Mouse (Mus musculus) lung, postnatal 36 days (tissue): Measurements from ENCODE around the gene Tssk4.

Experiments
- DNase-seq: peaks from one replicate; pipeline ENCODE4 v3.0.0; 2022; ENCODE audit warnings: mixed read lengths

Gene Tssk4

GRCm38 (mm10) chr14:55649884-55650283 lies at the start of gene Tssk4:
Gene Tssk4 (plus strand): TSS chr14:55650184.
- no peak for DNase-seq

DNA sequence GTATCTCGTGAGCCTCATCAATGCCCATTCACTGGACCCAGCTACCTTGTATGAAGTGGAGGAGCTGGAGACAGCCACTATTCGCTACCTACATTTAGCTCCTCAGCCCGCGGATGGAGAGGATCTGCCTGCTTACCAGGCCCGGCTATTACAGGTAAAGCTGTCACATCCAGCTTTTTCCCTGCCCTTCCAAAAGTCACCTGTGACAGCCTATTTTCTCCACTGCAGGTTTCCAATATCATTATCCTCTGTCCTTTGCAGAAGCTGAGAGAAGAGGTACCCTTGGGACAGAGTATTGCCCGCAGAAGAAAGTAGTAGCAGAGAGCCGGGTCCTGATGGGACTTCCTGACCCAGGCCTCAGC lies 46.7 kb upstream of the Tssk4 start, which contains the start of gene Irf9:
TSS of gene Irf9 (plus strand) at position 301 of the 362 bp plus-strand sequence.
- no peak for DNase-seq

DNA sequence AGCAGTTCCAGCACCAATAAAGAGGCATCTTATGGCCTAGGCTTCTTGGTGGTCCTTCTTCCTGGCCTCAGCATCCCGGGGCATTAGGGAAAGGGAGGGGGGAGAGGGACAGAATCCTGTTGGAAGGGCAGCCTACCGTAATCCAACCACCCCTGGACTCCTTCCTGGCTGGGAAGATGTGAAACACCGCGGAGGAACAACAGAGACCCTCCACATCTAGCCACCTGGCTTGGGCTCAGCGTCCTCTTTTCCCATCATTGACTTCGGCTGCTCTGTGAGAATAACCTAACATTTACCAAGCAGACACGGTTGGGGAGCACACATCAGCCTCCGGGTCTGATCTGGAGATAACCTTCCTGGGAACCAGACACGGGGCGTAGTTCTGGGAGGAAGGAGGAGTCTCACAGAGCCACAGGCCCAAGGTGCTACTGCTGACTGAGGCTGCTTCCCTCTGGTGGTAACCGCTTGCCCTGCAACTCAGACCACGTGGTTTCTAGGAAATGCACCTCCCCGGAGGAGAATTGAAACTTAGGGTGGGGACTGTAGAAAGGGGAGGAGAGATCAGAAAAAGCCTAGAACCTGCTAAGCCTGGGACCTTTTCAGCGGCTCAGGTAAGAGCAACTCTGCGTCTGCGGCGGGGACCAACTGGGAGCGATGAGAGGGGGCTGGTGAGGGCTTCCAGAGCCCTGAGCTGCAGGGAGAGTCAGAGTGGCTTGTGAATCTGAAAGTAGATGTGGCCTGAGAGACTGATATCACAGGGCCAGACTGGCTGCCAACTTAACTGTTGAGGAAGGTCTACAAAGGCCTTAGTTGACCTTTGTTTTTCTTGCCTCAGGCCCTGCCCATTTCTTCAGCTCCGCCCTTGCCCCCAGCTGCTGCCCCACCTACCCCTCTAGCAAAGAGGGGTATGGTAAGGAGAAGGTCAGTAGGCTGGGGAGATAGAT lies 46.1 kb upstream of the Tssk4 start:
- DNase-seq: peak; percentile 98

DNA sequence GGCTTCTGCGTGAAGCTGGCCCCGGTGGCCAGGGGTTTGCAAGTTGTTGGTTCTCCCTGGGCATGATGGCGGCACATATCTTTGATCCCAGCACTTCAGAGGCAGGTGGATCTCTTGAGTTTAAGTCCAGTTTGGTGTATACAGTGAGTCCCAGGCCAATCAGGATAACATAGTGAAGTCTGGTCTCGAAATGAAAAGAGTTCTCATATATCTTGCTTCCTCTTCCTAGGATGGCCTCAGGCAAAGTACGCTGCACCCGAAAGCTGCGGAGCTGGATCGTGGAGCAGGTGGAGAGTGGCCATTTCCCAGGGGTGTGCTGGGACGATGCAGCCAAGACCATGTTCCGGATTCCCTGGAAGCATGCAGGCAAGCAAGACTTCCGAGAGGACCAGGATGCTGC lies 45.2 kb upstream of the Tssk4 start:
- DNase-seq: no peak

DNA sequence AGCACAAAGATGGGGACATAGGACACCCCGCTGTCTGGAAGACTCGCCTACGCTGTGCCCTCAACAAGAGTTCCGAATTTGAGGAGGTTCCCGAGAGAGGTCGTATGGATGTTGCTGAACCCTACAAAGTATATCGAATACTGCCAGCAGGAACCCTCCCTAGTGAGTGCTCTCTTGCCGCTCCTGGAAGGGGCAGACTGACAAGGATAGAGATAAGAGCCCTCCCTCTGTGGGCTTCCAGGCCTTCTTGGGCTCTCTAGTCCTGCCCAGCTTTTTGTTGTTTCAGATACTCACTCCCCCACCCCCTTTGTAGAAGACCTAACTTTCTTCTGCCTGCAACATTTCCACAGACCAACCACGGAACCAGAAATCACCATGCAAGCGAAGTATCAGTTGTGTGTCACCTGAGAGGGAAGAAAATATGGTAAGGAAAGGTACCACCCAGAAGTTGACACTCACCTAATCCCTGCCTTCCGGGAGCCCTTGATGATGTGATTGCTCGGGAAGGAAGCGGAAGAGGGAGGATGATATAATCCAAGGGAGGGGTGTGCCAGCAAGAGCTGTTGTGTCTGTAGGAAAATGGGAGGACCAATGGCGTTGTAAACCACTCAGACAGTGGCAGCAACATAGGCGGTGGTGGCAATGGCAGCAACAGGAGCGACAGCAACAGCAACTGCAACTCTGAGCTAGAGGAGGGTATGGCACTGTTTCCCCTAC lies 44.1 kb upstream of the Tssk4 start:
- DNase-seq: no peak

DNA sequence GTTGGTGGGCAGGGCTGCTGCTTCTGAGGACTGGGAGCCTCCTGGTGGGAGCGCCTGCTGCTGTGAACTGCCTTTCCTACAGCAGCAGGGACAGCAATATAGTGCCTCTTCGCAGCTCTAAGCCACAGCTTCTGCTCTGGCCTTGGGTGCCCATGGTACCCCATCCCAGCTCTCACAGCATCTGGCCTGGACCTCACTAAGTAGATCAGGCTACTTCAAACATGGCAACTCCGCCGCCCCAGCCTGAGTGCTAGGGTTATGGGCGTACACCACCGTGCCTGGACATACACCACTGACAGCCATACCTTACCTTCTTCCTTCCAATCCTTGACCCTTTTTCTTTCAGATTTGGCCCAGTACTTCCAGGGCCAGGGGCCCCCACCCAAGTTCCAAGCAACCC lies 41.6 kb upstream of the Tssk4 start:
- DNase-seq: no peak

DNA sequence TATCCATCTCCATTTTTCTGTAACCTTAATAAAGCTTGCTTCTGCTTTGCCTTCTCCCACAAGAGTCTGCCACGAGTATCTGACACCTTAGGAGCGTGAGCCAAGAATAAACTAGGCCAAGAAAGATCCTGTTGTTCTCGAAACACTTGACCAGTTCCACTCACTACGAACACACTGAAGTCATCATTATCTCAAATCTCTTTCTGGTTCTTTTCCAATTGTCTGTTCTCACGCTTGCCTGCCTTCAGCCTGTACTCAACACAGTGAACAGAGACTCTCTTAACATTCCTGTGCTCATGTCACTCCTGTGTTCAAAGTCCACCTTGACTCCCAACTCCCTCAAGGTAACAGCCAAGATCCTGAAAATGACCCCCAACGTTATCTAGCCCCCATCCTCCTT lies 36.6 kb upstream of the Tssk4 start:
- no peak for DNase-seq

GRCm38 (mm10) chr14:55614565-55615178 lies 35.3 kb upstream of the Tssk4 start:
- no peak for DNase-seq

DNA sequence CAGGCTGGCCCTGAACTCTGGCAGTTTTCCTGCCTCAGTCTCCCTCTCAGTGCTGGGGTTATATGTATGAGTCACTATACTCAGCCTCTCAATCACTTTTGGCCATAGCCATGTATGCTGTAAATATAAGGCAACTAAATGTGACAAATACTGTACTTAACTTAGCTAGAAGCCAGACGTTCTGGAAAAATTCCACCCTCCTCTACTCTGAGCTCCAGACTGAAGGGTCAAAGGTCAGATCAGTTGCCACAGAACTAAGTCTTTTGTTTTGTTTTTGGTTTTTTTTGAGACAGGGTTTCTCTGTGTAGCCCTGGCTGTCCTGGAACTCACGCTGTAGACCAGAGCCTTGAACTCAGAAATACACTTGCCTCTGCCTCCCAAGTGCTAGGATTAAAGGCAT lies 34.1 kb upstream of the Tssk4 start:
- no peak for DNase-seq

- DNase-seq: no peak
Measured at GRCm38 (mm10) chr14:55616844-55617243, 33.1 kb upstream of the Tssk4 start.

DNA sequence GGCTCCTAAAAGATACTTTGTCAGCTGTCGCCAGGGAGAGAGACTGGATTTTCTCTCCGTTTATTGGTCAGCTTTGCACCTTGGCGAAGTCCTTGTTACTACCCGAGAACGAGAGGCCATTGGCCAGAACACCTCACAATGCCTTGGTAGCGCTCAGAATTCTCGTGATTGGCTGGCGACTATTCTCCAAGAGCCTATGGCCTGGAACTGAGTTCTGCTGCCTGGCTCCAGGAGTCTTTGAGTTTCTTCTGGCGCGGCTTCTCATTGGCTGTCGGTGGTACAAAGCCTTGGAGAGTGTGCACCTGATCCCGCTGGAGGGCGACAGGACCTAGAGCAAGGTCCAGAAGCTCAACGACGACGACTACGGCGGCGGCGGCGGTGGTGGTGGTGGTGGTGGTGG lies 32.2 kb upstream of the Tssk4 start, which contains the start of gene Rec8:
TSS of gene Rec8 (plus strand) at position 216 of the 400 bp plus-strand sequence.
- peak; percentile 57 for DNase-seq

DNA sequence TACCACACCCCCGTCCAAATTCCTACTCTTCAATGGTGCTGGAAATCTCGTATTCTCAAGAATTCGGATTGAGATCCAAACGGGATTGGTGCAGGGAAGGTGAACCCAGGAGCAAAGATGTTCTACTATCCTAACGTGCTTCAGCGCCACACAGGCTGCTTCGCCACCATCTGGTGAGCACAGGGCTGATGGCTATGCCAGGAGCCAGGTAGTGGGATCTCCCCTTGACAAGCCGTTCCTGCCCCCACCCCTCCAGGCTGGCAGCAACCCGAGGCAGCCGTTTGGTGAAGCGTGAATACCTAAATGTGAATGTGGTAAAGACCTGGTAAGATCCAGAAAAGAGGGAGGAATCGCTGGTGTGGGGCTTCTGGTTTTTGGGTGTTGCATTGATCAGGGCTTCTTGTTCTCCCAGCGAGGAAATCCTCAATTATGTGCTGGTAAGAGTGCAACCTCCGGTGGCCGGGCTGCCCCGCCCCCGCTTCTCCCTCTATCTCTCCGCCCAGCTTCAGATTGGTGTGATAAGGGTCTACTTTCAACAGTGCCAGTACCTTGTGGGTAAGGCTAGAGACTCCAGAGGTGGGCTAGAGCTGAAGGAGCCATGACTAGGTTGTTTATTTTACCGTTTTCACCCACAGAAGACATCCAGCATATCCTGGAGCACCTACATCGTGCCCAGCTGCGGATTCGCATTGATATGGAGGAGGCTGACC lies 31.3 kb upstream of the Tssk4 start:
- no peak for DNase-seq

DNA sequence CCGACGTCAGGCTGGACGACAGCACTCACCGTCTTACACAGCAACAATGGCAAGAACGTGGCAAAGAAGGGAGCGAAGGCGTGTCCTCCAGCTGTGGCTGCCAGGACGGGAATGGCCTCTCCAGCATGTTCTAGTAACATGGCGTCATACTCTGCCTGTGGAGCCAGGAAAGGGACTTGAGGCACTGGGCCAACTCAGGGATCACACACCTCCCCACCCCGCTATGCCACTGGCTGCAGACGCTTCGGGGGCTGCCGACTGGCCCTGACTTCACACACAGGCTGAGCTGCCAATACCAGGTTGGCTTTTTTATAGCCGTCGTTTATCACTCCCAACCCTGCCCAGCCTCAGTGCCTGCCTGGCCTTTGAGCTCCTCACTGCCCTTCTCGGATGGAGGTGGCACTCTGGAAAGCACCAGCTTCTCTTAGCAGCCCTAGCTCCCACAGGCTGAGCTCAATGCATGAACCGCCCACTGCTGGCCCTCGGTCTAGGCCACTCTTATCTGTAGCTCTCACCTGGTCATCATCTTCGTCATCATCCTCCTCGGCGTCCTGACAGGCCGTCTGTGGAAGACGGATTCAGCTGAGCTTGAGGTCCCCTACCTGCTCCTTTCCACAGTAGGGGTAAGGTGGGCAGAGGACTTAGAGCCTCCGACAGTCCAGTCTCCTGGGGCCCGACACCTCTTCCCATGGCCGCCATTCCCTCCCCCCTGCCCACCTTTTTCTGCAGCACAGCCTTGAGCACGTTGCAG lies 21.7 kb upstream of the Tssk4 start:
- DNase-seq: no peak

DNA sequence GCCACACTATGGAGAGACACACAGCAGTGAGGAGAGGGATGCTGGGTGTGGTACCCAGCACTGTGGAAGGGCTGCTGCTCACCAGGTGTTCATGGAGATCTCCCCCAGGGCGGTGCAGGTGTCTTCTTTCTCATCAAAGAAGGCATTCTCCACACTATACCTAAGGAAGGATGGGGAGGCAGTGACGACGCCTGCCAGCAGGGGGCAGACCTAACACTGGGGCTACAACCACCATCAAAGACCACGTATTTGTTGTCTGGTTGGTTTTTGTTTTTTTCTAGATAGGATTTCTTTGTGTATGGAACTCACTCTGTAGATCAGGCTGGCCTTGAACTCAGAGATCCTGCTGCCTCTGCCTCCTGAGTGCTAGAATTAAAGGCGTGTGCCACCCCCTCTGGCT lies 20.7 kb upstream of the Tssk4 start:
- DNase-seq: peak; percentile 76

GRCm38 (mm10) chr14:55634874-55635522 lies 15.0 kb upstream of the Tssk4 start:
- peak; percentile 18 for DNase-seq

GRCm38 (mm10) chr14:55635523-55636007 lies 14.4 kb upstream of the Tssk4 start, which contains the start of gene Ipo4:
Gene Ipo4 (minus strand): TSS chr14:55635957.
- DNase-seq: peak; percentile 95

- no peak for DNase-seq
Measured at GRCm38 (mm10) chr14:55637795-55638194, 12.2 kb upstream of the Tssk4 start, which contains the start of gene Gm49378. Gene Gm49378 (minus strand): TSS chr14:55637895.

DNA sequence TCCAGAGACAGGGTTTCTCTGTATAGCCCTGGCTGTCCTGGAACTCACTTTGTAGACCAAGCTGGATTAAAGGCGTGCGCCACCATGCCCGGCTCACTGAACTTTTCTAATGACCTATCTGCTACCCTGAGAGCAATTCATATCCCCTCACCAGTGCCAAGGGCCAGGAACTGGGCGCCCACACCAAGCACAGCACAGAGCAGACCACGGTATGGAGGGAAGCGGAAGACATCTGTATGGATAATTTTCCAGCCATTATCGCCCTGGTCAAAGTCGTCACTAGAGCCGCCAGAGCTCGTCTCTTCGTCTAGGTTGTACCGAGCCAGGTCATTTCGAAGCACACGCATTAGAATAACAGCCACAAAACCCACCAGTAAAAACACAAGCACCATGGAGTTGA lies 9.2 kb upstream of the Tssk4 start:
- no peak for DNase-seq

GRCm38 (mm10) chr14:55641291-55641690 lies 8.7 kb upstream of the Tssk4 start:
- no peak for DNase-seq

DNA sequence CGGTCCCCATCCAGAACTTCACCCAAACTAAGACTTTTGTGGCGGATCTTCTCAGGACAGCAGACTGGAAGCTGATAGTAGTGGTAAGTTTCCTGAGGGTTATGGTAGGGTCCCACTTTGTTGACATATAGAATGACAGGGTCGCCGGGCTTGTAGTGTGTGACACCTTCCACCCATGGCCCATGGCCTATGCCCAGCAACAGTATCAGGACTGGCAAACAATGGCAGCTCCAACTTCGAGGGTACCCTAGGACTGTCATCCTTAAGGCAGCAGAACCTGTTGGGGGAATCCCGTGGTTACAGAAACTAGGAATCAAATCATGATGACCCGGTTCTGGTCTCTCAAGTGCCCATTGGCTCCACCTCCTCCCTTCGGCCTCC lies 7.3 kb upstream of the Tssk4 start:
- DNase-seq: no peak
